Mouse (Mus musculus) left cerebral cortex, postnatal 4 days (tissue): ENCODE data around the gene Ugt1a7c. TPM values are rescaled to one million over a fixed set of nuclear protein-coding genes. Genes with fewer than 3 reads are reported as not detected.

Experiments used
- DNase-seq: peaks from one replicate; pipeline ENCODE4 v3.0.0-alpha.2; 2022
- intact Hi-C: fragments of 180-260 bp; cut with DNase I; formaldehyde crosslinking; loops from one replicate; pipeline ENCODE4 v1.15.1; 2025
- total RNA-seq, 2 experiments: library from RNA; stranded (reverse); gene quantifications; 2 replicates each; pipeline ENCODE4 v1.2.3; 2021

Gene Ugt1a7c
- total RNA-seq, 2 experiments from 2014 or later, result 0.40 to 0.56 TPM

GRCm38 (mm10) chr1:88186325-88186935 lies 91.6 kb downstream of the Ugt1a7c start:
- DNase-seq, result no peak
- intact Hi-C loops, result no loop called here

- intact Hi-C loops, result no loop called here
Measured at GRCm38 (mm10) chr1:88192136-88192535, 97.3 kb downstream of the Ugt1a7c start.

GRCm38 (mm10) chr1:88195687-88196086 lies 100.8 kb downstream of the Ugt1a7c start:
- no peak for DNase-seq
- intact Hi-C loops, result no loop called here

More at GRCm38 (mm10) chr1:88192136-88192535, 97.3 kb downstream of the Ugt1a7c start:
- no peak for DNase-seq

GRCm38 (mm10) chr1:88197443-88197842 lies 102.6 kb downstream of the Ugt1a7c start:
- DNase-seq, result no peak
- intact Hi-C loops, result no loop called here

- no peak for DNase-seq
- intact Hi-C loops, result no loop called here
Measured at GRCm38 (mm10) chr1:88199996-88200395, 105.1 kb downstream of the Ugt1a7c start.

GRCm38 (mm10) chr1:88200456-88200855 lies 105.6 kb downstream of the Ugt1a7c start, which contains the start of gene Ugt1a2:
TSS of gene Ugt1a2 (plus strand) at chr1:88200601.
- DNase-seq, result no peak
- intact Hi-C loops, result no loop called here

DNA sequence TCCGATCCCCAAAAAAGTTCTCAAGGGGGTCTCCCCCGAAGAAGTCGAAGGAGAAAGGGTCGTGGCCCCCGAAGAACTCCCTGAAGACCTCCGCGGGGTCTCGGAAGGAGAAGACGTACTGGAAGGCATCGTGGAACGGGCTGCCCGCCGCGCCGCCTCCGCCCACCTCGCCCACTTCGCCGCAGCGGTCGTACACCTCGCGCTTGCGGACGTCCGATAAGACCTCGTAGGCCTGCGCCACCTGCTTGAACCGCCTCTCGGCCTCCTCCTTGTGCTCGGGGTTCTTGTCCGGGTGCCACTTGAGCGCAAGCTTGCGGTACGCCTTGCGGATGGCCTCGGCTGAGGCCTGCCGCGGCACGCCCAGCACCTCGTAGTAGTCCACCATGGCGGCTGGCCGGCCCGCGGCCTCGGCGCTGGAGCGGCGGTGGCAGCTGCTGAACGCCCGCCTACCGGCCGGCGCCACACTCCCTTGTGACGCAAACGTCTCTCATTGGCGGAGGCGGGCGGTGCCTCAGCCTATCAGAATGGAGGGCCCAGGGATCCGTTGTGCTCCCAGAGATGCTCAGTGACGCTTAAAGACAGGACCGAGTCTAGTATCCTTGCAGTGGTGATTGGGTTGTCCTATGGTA lies 110.5 kb downstream of the Ugt1a7c start, which contains the start of gene Dnajb3:
Dnajb3 (minus strand) TSS at position 489 of the 629 bp plus-strand sequence.
- intact Hi-C loops, result no loop called here
- DNase-seq, result peak; percentile 88

- intact Hi-C loops, result no loop called here
- no peak for DNase-seq
Measured at GRCm38 (mm10) chr1:88206843-88207479, 112.1 kb downstream of the Ugt1a7c start.

- DNase-seq, result no peak
- intact Hi-C loops, result no loop called here
Measured at GRCm38 (mm10) chr1:88211812-88212211, 117.0 kb downstream of the Ugt1a7c start, which contains the start of gene Ugt1a1. TSS of gene Ugt1a1 (plus strand) at chr1:88211959.

GRCm38 (mm10) chr1:88212341-88213045 lies 117.6 kb downstream of the Ugt1a7c start:
- intact Hi-C loops, result no loop called here

DNA sequence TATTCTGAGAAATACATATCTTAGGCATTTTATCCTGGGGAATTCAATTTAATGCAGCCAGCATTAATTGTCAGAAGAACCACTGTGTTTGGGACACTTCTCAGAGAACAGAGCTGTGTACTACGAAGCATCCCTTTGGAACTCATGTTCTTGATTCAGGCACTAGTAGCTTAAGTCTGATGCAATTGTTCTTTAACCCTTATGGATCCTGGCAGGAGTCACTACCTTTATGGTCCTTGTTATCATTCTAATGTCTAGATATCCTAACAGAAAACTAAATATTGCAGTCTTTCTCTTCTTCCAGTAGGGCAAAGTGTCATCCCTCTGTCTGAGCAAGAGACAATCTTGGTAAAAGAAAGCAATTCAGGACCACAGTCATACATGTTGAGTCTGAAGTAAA lies 118.2 kb downstream of the Ugt1a7c start:
- no peak for DNase-seq
- intact Hi-C loops, result no loop called here

More at GRCm38 (mm10) chr1:88212341-88213045, 117.6 kb downstream of the Ugt1a7c start:
- DNase-seq, result no peak

- intact Hi-C loops, result no loop called here
- no peak for DNase-seq
Measured at GRCm38 (mm10) chr1:88213766-88214461, 119.1 kb downstream of the Ugt1a7c start.

- DNase-seq, result no peak
- intact Hi-C loops, result no loop called here
Measured at GRCm38 (mm10) chr1:88214462-88214952, 119.6 kb downstream of the Ugt1a7c start.

- intact Hi-C loops, result no loop called here
- DNase-seq, result no peak
Measured at GRCm38 (mm10) chr1:88215466-88216380, 120.9 kb downstream of the Ugt1a7c start.

GRCm38 (mm10) chr1:88216551-88216950 lies 121.7 kb downstream of the Ugt1a7c start:
- no peak for DNase-seq

GRCm38 (mm10) chr1:88217144-88217543 lies 122.3 kb downstream of the Ugt1a7c start:
- DNase-seq, result no peak
- intact Hi-C loops, result no loop called here

More at GRCm38 (mm10) chr1:88216551-88216950, 121.7 kb downstream of the Ugt1a7c start:
- intact Hi-C loops, result no loop called here

GRCm38 (mm10) chr1:88217576-88217975 lies 122.7 kb downstream of the Ugt1a7c start:
- no peak for DNase-seq
- intact Hi-C loops, result no loop called here

DNA sequence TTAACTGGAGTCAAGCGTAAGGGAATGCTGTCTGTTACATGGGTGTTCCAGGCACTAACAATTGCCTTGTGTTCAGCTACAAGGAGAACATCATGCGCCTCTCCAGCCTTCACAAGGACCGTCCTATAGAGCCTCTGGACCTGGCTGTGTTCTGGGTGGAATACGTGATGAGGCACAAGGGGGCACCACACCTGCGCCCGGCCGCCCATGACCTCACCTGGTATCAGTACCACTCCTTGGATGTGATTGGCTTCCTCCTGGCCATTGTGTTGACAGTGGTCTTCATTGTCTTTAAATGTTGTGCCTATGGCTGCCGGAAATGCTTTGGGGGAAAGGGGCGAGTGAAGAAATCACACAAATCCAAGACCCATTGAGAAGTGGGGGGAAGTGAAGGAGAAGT lies 123.2 kb downstream of the Ugt1a7c start:
- intact Hi-C loops, result no loop called here
- DNase-seq, result no peak

GRCm38 (mm10) chr1:88218591-88218990 lies 123.7 kb downstream of the Ugt1a7c start:
- no peak for DNase-seq
- intact Hi-C loops, result no loop called here
